24 mouse cellular contexts compared by ENCODE assay signal in genomic region chr13:100971080-100972017, GRCm38 (mm10).
DNase-seq lines count a peak whose midpoint lies in the region; ATAC-seq and TF ChIP-seq lines count a peak whose summit lies in the region.
"Had no signal": no experiment of that assay in that cellular context is flagged by ENCODE, and none has a peak within 500 bp of the region (broad histone marks: within the 10 kb centered on the region; RNA-seq: fewer than 3 reads in every experiment).

No protein-coding gene starts in this region.

- no peak overlapping the region for H3K27ac ChIP-seq in heart, embryonic 10.5 days
- H3K27ac ChIP-seq in kidney, embryonic 16.5 days (ENCODE audit: low read length) = no peak overlapping the region
- no peak overlapping the region for H3K27ac ChIP-seq in layer of hippocampus, adult 2 months
- H3K27ac ChIP-seq: forebrain, embryonic 13.5 days; gastrocnemius, adult 2 months; intestine, embryonic 15.5 days; limb, embryonic 13.5 days; lung, embryonic 15.5 days; midbrain, embryonic 10.5 days; stomach, postnatal 0 days had no signal

- no peak overlapping the region for H3K4me3 ChIP-seq in heart, embryonic 10.5 days
- no peak overlapping the region for H3K4me3 ChIP-seq in kidney, embryonic 16.5 days (ENCODE audit: low read length)
- no peak overlapping the region for H3K4me3 ChIP-seq in layer of hippocampus, adult 2 months
- H3K4me3 ChIP-seq: forebrain, embryonic 13.5 days; gastrocnemius, adult 2 months; intestine, embryonic 15.5 days; limb, embryonic 13.5 days; lung, embryonic 15.5 days; midbrain, embryonic 10.5 days had no signal

- TF ChIP-seq CTCF in layer of hippocampus, adult 2 months (conservative IDR thresholded peaks at IDR 0.05) = no peak

- no peaks in the 10 kb centered on the region for H3K9me3 ChIP-seq in heart, embryonic 10.5 days
- H3K9me3 ChIP-seq in kidney, embryonic 16.5 days (ENCODE audit: low read length) = no peaks in the 10 kb centered on the region
- H3K9me3 ChIP-seq: forebrain, embryonic 13.5 days; intestine, embryonic 15.5 days; limb, embryonic 13.5 days; lung, embryonic 15.5 days; midbrain, embryonic 10.5 days had no signal

- H3K27me3 ChIP-seq in heart, embryonic 10.5 days (ENCODE audit: insufficient read depth, poor library complexity, severe bottlenecking) = no peaks in the 10 kb centered on the region
- H3K27me3 ChIP-seq in kidney, embryonic 16.5 days (ENCODE audit: insufficient read depth, low read length) = no peaks in the 10 kb centered on the region
- H3K27me3 ChIP-seq: forebrain, embryonic 13.5 days; intestine, embryonic 15.5 days; limb, embryonic 13.5 days; lung, embryonic 15.5 days had no signal

- WGBS in heart, embryonic 10.5 days = 67% methylated on average over 2 of the region's 2 CpGs
- 73% methylated on average over 2 of the region's 2 CpGs for WGBS in kidney, embryonic 16.5 days

- no peak overlapping the region for H3K9ac ChIP-seq in kidney, embryonic 16.5 days (replicated peaks; ENCODE audit: low read length)
- H3K9ac ChIP-seq: forebrain, embryonic 13.5 days; intestine, embryonic 15.5 days; limb, embryonic 13.5 days; lung, embryonic 15.5 days had no signal

- no peak for ATAC-seq in kidney, embryonic 16.5 days (ENCODE audit: low FRiP score, low TSS enrichment)
- ATAC-seq: forebrain, embryonic 13.5 days; hindbrain, embryonic 16.5 days; intestine, embryonic 15.5 days; midbrain, embryonic 16.5 days had no signal

- H3K4me1 ChIP-seq in heart, embryonic 10.5 days = peaks cover 4% of the 10 kb centered on the region; the same call in 1 of the 2 replicates
- peaks cover 6% of the 10 kb centered on the region; the same call in 1 of the 2 replicates for H3K4me1 ChIP-seq in kidney, embryonic 16.5 days (ENCODE audit: insufficient read depth, low read length)
- H3K4me1 ChIP-seq: forebrain, embryonic 13.5 days; intestine, embryonic 15.5 days; lung, embryonic 15.5 days; midbrain, embryonic 10.5 days had no signal

- intact Hi-C loops in heart, postnatal 14 days (cut with DNase I) = no loop called here

- no peak overlapping the region for H3K4me2 ChIP-seq in kidney, embryonic 16.5 days (replicated peaks; ENCODE audit: low read depth, low read length)
- H3K4me2 ChIP-seq: forebrain, embryonic 13.5 days; intestine, embryonic 15.5 days; limb, embryonic 13.5 days; liver, embryonic 11.5 days; lung, embryonic 15.5 days had no signal

- H3K36me3 ChIP-seq in heart, embryonic 10.5 days = no peaks in the 10 kb centered on the region
- no peaks in the 10 kb centered on the region for H3K36me3 ChIP-seq in kidney, embryonic 16.5 days (ENCODE audit: insufficient read depth, low read length)
- H3K36me3 ChIP-seq: intestine, embryonic 15.5 days; limb, embryonic 13.5 days; lung, embryonic 15.5 days; midbrain, embryonic 10.5 days had no signal

- peak; percentile 10 for DNase-seq in heart, embryonic 10.5 days (ENCODE audit: low spot score)
- no peak for DNase-seq in heart, postnatal 14 days
- peak; percentile 70 for DNase-seq in kidney, adult 9 months
- peak; percentile 51 for DNase-seq in brain, adult 2 months (ENCODE audit: low read depth, low spot score)
- no peak for DNase-seq in layer of hippocampus, adult 2 months (ENCODE audit: low spot score in 2 of 2)
- no peak for DNase-seq in spleen, postnatal 36 days (ENCODE audit: low spot score in 2 of 2)
- DNase-seq: adrenal gland, postnatal 25 days; cerebellum, adult 18-20 months; cerebellum, postnatal 14 days; gastrocnemius, adult 2 months; gastrocnemius, postnatal 36 days; right cerebral cortex, postnatal 25 days; thymus, adult 18-20 months; thymus, postnatal 25 days had no signal

Comparison
In these comparisons a context has a peak if more than half of its experiments do, and no peak if none do; other contexts are left out.
1. DNase-seq: peak in heart, embryonic 10.5 days (single experiment), kidney, adult 9 months (single experiment) and brain, adult 2 months (single experiment); none in heart, postnatal 14 days (0 of 2), layer of hippocampus, adult 2 months (0 of 2) and spleen, postnatal 36 days (0 of 2).